Mouse (Mus musculus) CH12.LX (cell line): ENCODE results near the gene Atp2c2.

Experiments used
- CHD1 ChIP-seq: IDR thresholded peaks from 2 replicates; pipeline ENCODE4 v1.6.1; 2012; ENCODE audit warnings: low read depth, low read length, improper control_type of control experiment, inconsistent platforms
- CTCF ChIP-seq, 2 experiments: IDR thresholded peaks in 1 of 2; conservative IDR thresholded peaks in 1 of 2; 2 replicates each; pipeline ENCODE4 v1.5.1; 2011 to 2012; ENCODE audit warnings: low read depth in 2 of 2, low read length in 2 of 2, improper control_type of control experiment in 1 of 2, inconsistent platforms in 1 of 2, mild to moderate bottlenecking in 1 of 2, moderate library complexity in 1 of 2
- EP300 ChIP-seq: IDR thresholded peaks from 2 replicates; pipeline ENCODE4 v1.6.1; 2011; ENCODE audit warnings: low read length, improper control_type of control experiment
- ETS1 ChIP-seq: conservative IDR thresholded peaks from 2 replicates; pipeline ENCODE4 v1.6.1; 2012; ENCODE audit warnings: low read depth, mild to moderate bottlenecking, inconsistent platforms, low read length, improper control_type of control experiment, moderate library complexity
- HCFC1 ChIP-seq: IDR thresholded peaks from 2 replicates; pipeline ENCODE4 v1.6.1; 2012; ENCODE audit warnings: low read depth, mild to moderate bottlenecking, inconsistent platforms, low read length, improper control_type of control experiment
- IRF4 ChIP-seq: IDR thresholded peaks from 2 replicates; pipeline ENCODE4 v1.6.1; 2014; ENCODE audit warnings: low read depth, mild to moderate bottlenecking, inconsistent platforms, low read length, improper control_type of control experiment
- POLR2A ChIP-seq: IDR thresholded peaks from 2 replicates; pipeline ENCODE4 v1.6.1; 2011; ENCODE audit warnings: low read depth, mild to moderate bottlenecking, improper control_type of control experiment, low read length
- RCOR1 ChIP-seq: conservative IDR thresholded peaks from 2 replicates; pipeline ENCODE4 v1.6.1; 2012; ENCODE audit warnings: low read depth, mild to moderate bottlenecking, inconsistent platforms, low read length, improper control_type of control experiment
- SIN3A ChIP-seq: IDR thresholded peaks from 2 replicates; pipeline ENCODE4 v1.6.1; 2012; ENCODE audit warnings: low read length, improper control_type of control experiment, inconsistent platforms
- TBP ChIP-seq: conservative IDR thresholded peaks from 2 replicates; pipeline ENCODE4 v1.6.1; 2011; ENCODE audit warnings: low read depth, low read length, improper control_type of control experiment
- ZKSCAN1 ChIP-seq: IDR thresholded peaks from 2 replicates; pipeline ENCODE4 v1.6.1; 2012; ENCODE audit warnings: low read depth, inconsistent platforms, low read length, improper control_type of control experiment, borderline replicate concordance
- ZMIZ1 ChIP-seq: IDR thresholded peaks from 2 replicates; pipeline ENCODE4 v1.6.1; 2012; ENCODE audit warnings: low read depth, mild to moderate bottlenecking, inconsistent platforms, low read length, improper control_type of control experiment

DNA sequence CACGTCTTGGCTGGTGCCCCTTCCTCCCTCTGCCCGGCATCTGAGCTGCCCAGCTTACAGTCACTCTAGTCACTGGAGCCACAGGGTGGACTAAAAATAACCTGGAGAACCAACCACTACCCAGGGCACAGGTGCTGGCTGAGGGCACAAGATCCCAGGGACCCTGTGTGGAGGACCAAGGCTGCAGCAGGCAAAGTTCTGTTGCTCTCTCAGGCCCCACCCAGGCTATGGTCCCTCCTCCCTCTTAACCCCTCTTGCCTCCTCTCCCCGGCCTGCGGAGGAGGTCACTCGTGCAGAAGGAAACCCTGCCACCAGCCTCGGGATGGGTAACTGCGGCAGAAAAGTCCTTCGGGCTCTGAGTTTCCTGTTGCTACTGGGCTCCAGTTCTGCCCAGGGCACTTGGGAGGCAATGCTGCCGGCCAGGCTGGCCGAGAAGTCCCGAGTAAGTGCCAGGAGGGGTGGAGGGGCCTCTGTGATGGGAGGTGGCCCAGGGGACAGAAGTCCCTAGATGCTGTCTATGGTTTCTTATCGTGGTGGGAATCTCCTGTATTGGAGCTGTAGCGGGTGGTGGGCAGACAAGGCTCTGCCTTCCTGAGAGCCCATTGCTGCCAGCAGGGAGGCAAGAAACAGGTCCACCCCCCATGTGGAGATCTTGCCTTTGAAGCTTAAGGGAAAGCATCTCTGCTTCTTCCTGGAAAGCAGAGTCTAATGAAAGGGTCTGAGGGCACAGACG is 33.4 kb upstream of the Atp2c2 start, which contains the start of gene Wfdc1:
- no peak for TF ChIP-seq SIN3A
- TF ChIP-seq IRF4: no peak
- no peak for TF ChIP-seq POLR2A
- no peak for TF ChIP-seq ZKSCAN1
- TF ChIP-seq ETS1: no peak
- TF ChIP-seq EP300: no peak
- no peak for TF ChIP-seq CTCF (conservative IDR thresholded peaks at IDR 0.05 in 1 of 2, IDR thresholded peaks at IDR 0.05 in 1 of 2; ENCODE audit: low read depth in 2 of 2, low read length in 2 of 2)
- no peak for TF ChIP-seq RCOR1
- no peak for TF ChIP-seq ZMIZ1
- no peak for TF ChIP-seq TBP
- no peak for TF ChIP-seq CHD1
- TF ChIP-seq HCFC1: no peak
